Mouse (Mus musculus) left cerebral cortex, postnatal 36 days (tissue): Measurements from ENCODE around the gene Psmd5. TPM values are rescaled to one million over a fixed set of nuclear protein-coding genes. Genes with fewer than 3 reads are reported as not detected.
"Not testable (repeated sequence)": the region's sequence is repeated elsewhere in the genome, so short reads cannot be mapped to it uniquely, and the experiment has no call there.

Source experiments
- DNase-seq, 2 experiments: peaks; one replicate each; pipeline ENCODE4 v3.0.0; 2021 to 2022; ENCODE audit warnings: low spot score in 2 of 2, mixed read lengths in 1 of 2
- intact Hi-C: fragments of 180-260 bp; cut with DNase I; formaldehyde crosslinking; loops from one replicate; pipeline ENCODE4 v1.15.1; 2025
- total RNA-seq, 2 experiments: library from RNA; stranded (reverse); gene quantifications; 2 replicates each; pipeline ENCODE4 v1.2.3; 2021

Psmd5 gene
- total RNA-seq, 2 experiments from 2014 or later: 35.7 to 35.9 TPM

GRCm38 (mm10) chr2:34897820-34898219 is 23.1 kb upstream of the Psmd5 start:
- intact Hi-C loops: no loop called here

GRCm38 (mm10) chr2:34896821-34897460 is 22.2 kb upstream of the Psmd5 start:
- no peak for DNase-seq
- intact Hi-C loops: no loop called here

More at GRCm38 (mm10) chr2:34897820-34898219, 23.1 kb upstream of the Psmd5 start:
- no peak for DNase-seq

- DNase-seq: no peak
- intact Hi-C loops: no loop called here
Observed at GRCm38 (mm10) chr2:34895503-34896113, 20.8 kb upstream of the Psmd5 start.

- intact Hi-C loops: no loop called here
- no peak for DNase-seq
Observed at GRCm38 (mm10) chr2:34893950-34894349, 19.2 kb upstream of the Psmd5 start.

- no peak for DNase-seq
- intact Hi-C loops: no loop called here
Observed at GRCm38 (mm10) chr2:34884186-34884585, 9.4 kb upstream of the Psmd5 start.

- intact Hi-C loops: no loop called here
- DNase-seq: no peak
Observed at GRCm38 (mm10) chr2:34883190-34883589, 8.4 kb upstream of the Psmd5 start.

- intact Hi-C loops: no loop called here
Observed at GRCm38 (mm10) chr2:34882757-34883156, 8.0 kb upstream of the Psmd5 start.

GRCm38 (mm10) chr2:34880054-34880453 is 5.3 kb upstream of the Psmd5 start:
- no peak for DNase-seq
- intact Hi-C loops: no loop called here

More at GRCm38 (mm10) chr2:34882757-34883156, 8.0 kb upstream of the Psmd5 start:
- no peak for DNase-seq

- intact Hi-C loops: no loop called here
- no peak for DNase-seq
Observed at GRCm38 (mm10) chr2:34874271-34874670, 497 bp downstream of the Psmd5 start, which contains the start of gene Cutal. Cutal (plus strand) TSS chr2:34874396.

- intact Hi-C loops: loop anchor here (1.0 to 2.0 kb wide), 3 partner anchors 34 to 239 kb away; partner anchors contain the start of genes Cntrl and Fbxw2
- DNase-seq: peak; percentile 93
Observed at GRCm38 (mm10) chr2:34870520-34871474, 4.0 kb downstream of the Psmd5 start.

GRCm38 (mm10) chr2:34869680-34870079 is 5.1 kb downstream of the Psmd5 start:
- intact Hi-C loops: loop anchor here (2.0 kb wide), 1 partner anchor 35 kb away; no protein-coding TSS in a partner anchor
- no peak for DNase-seq

- DNase-seq: no peak
- intact Hi-C loops: no loop called here
Observed at GRCm38 (mm10) chr2:34857728-34858127, 17.0 kb downstream of the Psmd5 start.

- no peak for DNase-seq
- intact Hi-C loops: no loop called here
Observed at GRCm38 (mm10) chr2:34855265-34855664, 19.5 kb downstream of the Psmd5 start.

- intact Hi-C loops: loop anchor here (10.0 kb wide), 1 partner anchor 257 kb away; the partner anchor contains the start of genes AI182371 and Cntrl
- DNase-seq: no peak
Observed at GRCm38 (mm10) chr2:34847702-34848101, 27.1 kb downstream of the Psmd5 start.

- peak; percentile 12 to 27 for DNase-seq
- intact Hi-C loops: loop anchor here (10.0 kb wide), 1 partner anchor 261 kb away; the partner anchor contains the start of genes AI182371 and Cntrl
Observed at GRCm38 (mm10) chr2:34843211-34843939, 31.4 kb downstream of the Psmd5 start.

- intact Hi-C loops: loop anchor here (10.0 kb wide), 1 partner anchor 263 kb away; the partner anchor contains the start of genes AI182371 and Cntrl
- DNase-seq: peak; percentile 33 to 45
Observed at GRCm38 (mm10) chr2:34841706-34842105, 33.1 kb downstream of the Psmd5 start.

GRCm38 (mm10) chr2:34840143-34840542 is 34.6 kb downstream of the Psmd5 start:
- intact Hi-C loops: loop anchor here (10.0 kb wide), 1 partner anchor 265 kb away; the partner anchor contains the start of genes AI182371 and Cntrl
- DNase-seq: not testable (repeated sequence)

GRCm38 (mm10) chr2:34835669-34836068 is 39.1 kb downstream of the Psmd5 start:
- no peak for DNase-seq
- intact Hi-C loops: no loop called here

GRCm38 (mm10) chr2:34833624-34834023 is 41.1 kb downstream of the Psmd5 start:
- intact Hi-C loops: no loop called here
- no peak for DNase-seq
